Mouse (Mus musculus) brain, embryonic 14.5 days (tissue): ENCODE results near the gene Zcchc10. TPM values are rescaled to one million over a fixed set of nuclear protein-coding genes. Genes with fewer than 3 reads are reported as not detected.
"Not testable (repeated sequence)": the region's sequence is repeated elsewhere in the genome, so short reads cannot be mapped to it uniquely, and the experiment has no call there.

Source experiments
- DNase-seq: peaks from one replicate; pipeline ENCODE4 v3.0.0-alpha.2; 2011; ENCODE audit warnings: low read depth
- CTCF ChIP-seq: fragments of 200-500 bp; IDR thresholded peaks from 2 replicates; pipeline ENCODE4 v1.5.1; 2012; ENCODE audit warnings: inconsistent platforms, mild to moderate bottlenecking, moderate library complexity, borderline replicate concordance; ENCODE audit not compliant: insufficient read depth, insufficient read length; ENCODE audit errors: extremely low read depth
- POLR2A ChIP-seq: fragments of 200-500 bp; IDR thresholded peaks from 2 replicates; pipeline ENCODE4 v1.6.1; 2012; ENCODE audit warnings: mild to moderate bottlenecking, inconsistent platforms, borderline replicate concordance; ENCODE audit not compliant: poor library complexity, insufficient read depth, insufficient read length, severe bottlenecking; ENCODE audit errors: extremely low read depth
- polyA plus RNA-seq: library from polyadenylated mRNA; depleted of rRNA; stranded (reverse); fragments of >200 nt; gene quantifications from 2 replicates; pipeline ENCODE4 v1.2.3, GENCODE M21; 2012

Zcchc10 gene
- polyA plus RNA-seq, 1 experiment, result 9.5 TPM

GRCm38 (mm10) chr11:53330325-53330724, 5.8 kb downstream of the Zcchc10 start:
- TF ChIP-seq CTCF (no peak), POLR2A (no peak)
- no peak for DNase-seq

GRCm38 (mm10) chr11:53331121-53331520, 6.6 kb downstream of the Zcchc10 start:
- no peak for DNase-seq
- TF ChIP-seq CTCF (no peak), POLR2A (no peak)

- DNase-seq, result no peak
- TF ChIP-seq CTCF (no peak), POLR2A (no peak)
Measured at GRCm38 (mm10) chr11:53332076-53332680, 7.7 kb downstream of the Zcchc10 start.

GRCm38 (mm10) chr11:53335505-53336181, 11.2 kb downstream of the Zcchc10 start:
- TF ChIP-seq POLR2A (no peak), CTCF (no peak)
- DNase-seq, result no peak

- TF ChIP-seq POLR2A, result no peak
- TF ChIP-seq CTCF, result no peak
- DNase-seq, result no peak
Measured at GRCm38 (mm10) chr11:53336182-53336571, 11.7 kb downstream of the Zcchc10 start.

GRCm38 (mm10) chr11:53336924-53337323, 12.4 kb downstream of the Zcchc10 start:
- no peak for DNase-seq
- no peak for TF ChIP-seq CTCF
- no peak for TF ChIP-seq POLR2A

GRCm38 (mm10) chr11:53337684-53338083, 13.2 kb downstream of the Zcchc10 start:
- DNase-seq, result no peak
- TF ChIP-seq CTCF, result no peak
- TF ChIP-seq POLR2A, result no peak

- not testable (repeated sequence) for DNase-seq
Measured at GRCm38 (mm10) chr11:53341019-53341418, 16.5 kb downstream of the Zcchc10 start.

GRCm38 (mm10) chr11:53342711-53343110, 18.2 kb downstream of the Zcchc10 start:
- no peak for TF ChIP-seq CTCF
- no peak for TF ChIP-seq POLR2A
- no peak for DNase-seq

GRCm38 (mm10) chr11:53345328-53345727, 20.8 kb downstream of the Zcchc10 start:
- DNase-seq, result no peak
- TF ChIP-seq CTCF (no peak), POLR2A (no peak)

GRCm38 (mm10) chr11:53345738-53346137, 21.3 kb downstream of the Zcchc10 start:
- TF ChIP-seq CTCF, result no peak
- no peak for TF ChIP-seq POLR2A
- no peak for DNase-seq
